Mouse (Mus musculus): ENCODE measurements around the gene Arl15.

DNA sequence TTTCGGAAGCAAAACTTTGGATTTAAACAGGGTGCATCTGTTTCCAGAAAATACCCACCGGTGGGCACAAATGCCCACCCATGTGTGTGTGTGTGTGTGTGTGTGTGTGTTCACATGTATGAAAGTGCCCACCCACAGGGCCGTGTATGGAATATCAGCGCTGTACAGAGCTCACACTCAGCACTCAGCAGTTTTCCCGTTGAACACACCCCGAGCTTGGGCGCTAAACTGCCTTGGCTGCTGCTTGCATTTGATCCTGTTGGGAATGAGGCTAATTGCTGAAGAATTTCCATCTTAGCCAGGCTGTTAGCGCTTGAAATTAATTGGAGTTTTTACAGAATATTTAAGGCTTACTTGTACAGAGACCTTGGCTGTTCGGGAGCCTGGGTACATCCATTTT, 282.9 kb downstream of the Arl15 start:
- TF ChIP-seq POLR2A (IDR thresholded peaks at IDR 0.05; ENCODE audit: low read depth, low read length) (no peak), CTCF (IDR thresholded peaks at IDR 0.05; ENCODE audit: extremely low read depth, insufficient read depth, insufficient read length, insufficient replicate concordance) (no peak)
